Mouse (Mus musculus) thymus, adult 2 months (tissue): ENCODE measurements around the gene Exosc8.

Experiments used
- CTCF ChIP-seq: fragments of 200-500 bp; IDR thresholded peaks from 2 replicates; pipeline ENCODE4 v1.5.1; 2012; ENCODE audit warnings: mild to moderate bottlenecking, control low read depth, low read length, moderate library complexity, borderline replicate concordance; ENCODE audit not compliant: control insufficient read depth, poor library complexity, insufficient read depth; ENCODE audit errors: extremely low read depth
- POLR2A ChIP-seq: fragments of 200-500 bp; IDR thresholded peaks from 2 replicates; pipeline ENCODE4 v1.6.1; 2012; ENCODE audit warnings: mild to moderate bottlenecking, low read length, control low read depth, moderate library complexity; ENCODE audit not compliant: control insufficient read depth, poor library complexity, insufficient read depth; ENCODE audit errors: extremely low read depth

DNA sequence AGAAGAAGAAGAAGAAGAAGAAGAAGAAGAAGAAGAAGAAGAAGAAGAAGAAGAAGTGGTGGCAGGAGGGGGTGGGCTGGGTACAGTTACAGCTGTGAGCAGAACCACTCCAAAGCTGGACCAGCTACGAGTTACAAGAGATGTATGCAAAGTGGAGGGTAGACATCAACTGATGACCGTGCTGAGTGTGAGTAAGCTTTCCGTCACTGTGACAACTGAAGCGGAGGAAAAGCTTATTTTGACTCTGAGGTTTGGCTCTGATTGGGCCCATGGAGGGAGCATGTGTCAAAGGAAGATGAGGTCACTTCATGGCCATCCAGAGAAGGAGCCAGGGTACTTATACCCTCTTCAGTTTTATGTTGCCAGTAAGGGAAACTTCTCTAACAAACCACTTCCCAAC lies 18.2 kb upstream of the Exosc8 start:
- TF ChIP-seq POLR2A (no peak), CTCF (no peak)
